Mouse (Mus musculus) megakaryocyte, embryonic 14.5 days (primary cell): ENCODE measurements around the gene Ccl26. TPM values are rescaled to one million over a fixed set of nuclear protein-coding genes. Genes with fewer than 3 reads are reported as not detected.

Experiments used
- H3K27me3 ChIP-seq: replicated peaks from 2 replicates; pipeline ENCODE3; 2012; ENCODE audit warnings: inconsistent platforms
- H3K36me3 ChIP-seq: replicated peaks from 2 replicates; pipeline ENCODE3; 2012; ENCODE audit warnings: low read length, inconsistent platforms, mixed read lengths
- H3K4me1 ChIP-seq: 2 replicates; pipeline ENCODE4 v1.6.1; 2012; ENCODE audit warnings: inconsistent platforms
- H3K4me3 ChIP-seq: replicated peaks from 2 replicates; pipeline ENCODE3; 2012; ENCODE audit warnings: moderate library complexity, mild to moderate bottlenecking, inconsistent platforms
- H3K9me3 ChIP-seq: 2 replicates; pipeline ENCODE4 v1.6.1; 2012; ENCODE audit warnings: inconsistent platforms
- FLI1 ChIP-seq: IDR thresholded peaks from 2 replicates; pipeline ENCODE4 v1.6.1; 2012; ENCODE audit warnings: low read length, inconsistent platforms, mixed read lengths
- GATA1 ChIP-seq: IDR thresholded peaks from 3 replicates; pipeline ENCODE4 v1.6.1; 2012; ENCODE audit warnings: mixed read lengths, low read length, inconsistent platforms, borderline replicate concordance
- polyA plus RNA-seq: library from polyadenylated mRNA; stranded (reverse); fragments of >175 nt; gene quantifications from 2 replicates; pipeline ENCODE4 v1.2.3, GENCODE M21; 2012; ENCODE audit warnings: low replicate concordance; ENCODE audit not compliant: insufficient read depth

The Ccl26 gene
- polyA plus RNA-seq, 1 experiment: not detected

DNA sequence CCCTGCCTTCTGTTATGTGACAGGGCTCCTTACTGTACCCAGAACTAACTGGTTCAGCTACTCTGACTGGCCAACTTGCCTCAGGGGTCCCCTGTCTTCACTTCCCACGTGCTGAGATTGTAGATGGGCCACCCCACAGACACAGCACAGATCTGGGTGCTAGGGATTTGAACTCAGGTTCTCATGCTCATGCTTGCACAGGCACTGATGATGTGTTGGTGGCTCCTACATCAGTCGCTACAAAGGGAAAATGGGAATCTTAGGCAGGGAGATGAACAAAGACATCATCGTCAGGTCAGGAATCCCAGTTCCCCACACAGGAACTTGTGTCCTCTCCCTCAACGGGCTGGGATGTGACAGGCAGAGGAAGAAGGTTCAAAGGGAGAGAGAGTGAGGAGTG, 12.7 kb upstream of the Ccl26 start:
- Histone ChIP-seq H3K4me1 (no peaks in the 10 kb centered on the region; the same call in 1 of the 2 replicates), H3K27me3 (peaks cover 28% of the 10 kb centered on the region), H3K4me3 (no peak overlapping the region), H3K36me3 (no peaks in the 10 kb centered on the region), H3K9me3 (peaks cover 21% of the 10 kb centered on the region)
- TF ChIP-seq FLI1 (no peak), GATA1 (no peak)

DNA sequence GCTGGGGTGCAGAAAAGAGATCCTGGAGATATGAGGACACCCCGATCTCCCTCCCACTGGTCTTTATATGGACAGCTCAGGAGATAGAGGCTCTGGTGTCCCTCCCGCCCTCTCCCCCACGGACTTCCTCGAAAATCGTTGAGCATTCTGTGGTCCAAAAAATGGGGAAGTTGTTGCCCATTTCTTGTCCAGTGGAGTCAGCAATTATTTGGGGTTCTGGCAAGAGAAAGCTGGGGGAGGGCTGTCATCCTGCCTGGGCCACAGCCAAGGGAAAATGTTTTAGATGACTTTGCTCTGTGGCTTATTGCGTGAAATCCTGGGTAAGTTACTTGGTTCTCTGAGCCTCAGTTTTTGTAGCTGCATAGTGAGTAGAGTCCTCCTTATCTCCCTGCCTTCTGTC, 9.6 kb upstream of the Ccl26 start, which contains the start of gene Ccl24:
Gene Ccl24, minus strand, starts transcription at position 44 of the 400 bp plus-strand sequence.
- Histone ChIP-seq H3K36me3 (no peaks in the 10 kb centered on the region), H3K9me3 (peaks cover 3% of the 10 kb centered on the region; the same call in 1 of the 2 replicates), H3K4me3 (no peak within 1 kb of the TSS), H3K27me3 (peaks cover 41% of the 10 kb centered on the region), H3K4me1 (peaks cover 1% of the 10 kb centered on the region; the same call in 1 of the 2 replicates)
- TF ChIP-seq FLI1: no peak

DNA sequence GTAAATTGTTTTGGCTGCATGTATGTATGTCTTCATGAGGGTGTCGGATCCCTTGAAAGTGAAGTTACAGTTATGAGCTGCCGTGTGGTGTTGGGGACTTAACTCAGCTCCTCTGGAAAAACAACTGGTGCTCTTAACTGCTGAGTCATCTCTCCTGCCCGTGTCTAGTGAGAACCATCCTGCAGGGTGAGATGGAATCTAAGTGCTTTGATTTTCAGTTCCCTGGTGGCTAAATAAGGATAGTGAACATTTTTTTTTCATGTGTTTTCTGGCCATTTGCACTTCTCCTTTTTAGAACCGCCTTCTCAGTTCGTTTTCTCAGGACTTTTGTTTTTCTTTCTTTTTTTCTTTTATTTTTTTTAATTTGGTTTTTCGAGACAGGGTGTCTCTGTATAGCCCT, 5.3 kb upstream of the Ccl26 start:
- Histone ChIP-seq H3K4me1 (peaks cover 5% of the 10 kb centered on the region; the same call in 1 of the 2 replicates), H3K27me3 (peaks cover 38% of the 10 kb centered on the region), H3K36me3 (no peaks in the 10 kb centered on the region), H3K9me3 (0 out of 2 replicates have a peak, but pooled peaks cover 3% of the 10 kb centered on the region), H3K4me3 (no peak overlapping the region)
- TF ChIP-seq FLI1: no peak
- TF ChIP-seq GATA1: no peak

DNA sequence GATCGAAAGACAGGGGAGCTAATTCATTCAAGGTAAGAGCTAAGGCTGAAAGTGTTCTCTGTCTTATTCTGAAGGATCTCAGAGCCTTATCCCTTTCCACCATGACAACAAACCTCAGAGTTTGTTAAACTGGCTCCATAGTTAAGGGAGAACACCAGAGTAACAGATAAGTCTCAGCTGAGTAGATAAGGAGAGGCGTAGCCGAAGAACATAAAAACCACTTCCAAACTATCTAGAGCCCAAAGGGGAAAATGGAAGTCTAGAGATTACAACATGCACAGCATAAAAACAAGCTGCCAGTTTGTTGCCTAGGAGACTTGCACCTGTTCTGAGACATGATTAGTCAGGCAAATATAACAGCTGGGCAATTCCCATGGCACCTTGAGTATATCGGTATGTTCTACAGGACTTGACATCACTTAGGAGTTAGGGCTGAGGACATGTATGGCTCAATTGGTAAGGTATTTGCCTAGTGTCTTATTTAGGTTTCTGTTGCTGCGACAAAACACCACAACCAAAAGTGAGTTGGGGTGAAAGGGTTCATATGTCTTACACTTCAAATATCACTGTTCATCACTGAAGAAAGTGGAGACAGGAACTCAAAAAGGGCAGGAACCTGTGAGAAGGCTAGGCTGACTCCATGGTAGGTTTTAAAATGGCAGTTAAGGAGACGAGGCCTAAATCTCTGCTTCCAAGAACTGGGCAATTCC, 4.3 kb upstream of the Ccl26 start:
- Histone ChIP-seq H3K9me3 (0 out of 2 replicates have a peak, but pooled peaks cover 2% of the 10 kb centered on the region), H3K4me1 (peaks cover 5% of the 10 kb centered on the region; the same call in 1 of the 2 replicates), H3K36me3 (no peaks in the 10 kb centered on the region), H3K4me3 (no peak overlapping the region), H3K27me3 (peaks cover 41% of the 10 kb centered on the region)
- TF ChIP-seq GATA1 (no peak), FLI1 (no peak)

DNA sequence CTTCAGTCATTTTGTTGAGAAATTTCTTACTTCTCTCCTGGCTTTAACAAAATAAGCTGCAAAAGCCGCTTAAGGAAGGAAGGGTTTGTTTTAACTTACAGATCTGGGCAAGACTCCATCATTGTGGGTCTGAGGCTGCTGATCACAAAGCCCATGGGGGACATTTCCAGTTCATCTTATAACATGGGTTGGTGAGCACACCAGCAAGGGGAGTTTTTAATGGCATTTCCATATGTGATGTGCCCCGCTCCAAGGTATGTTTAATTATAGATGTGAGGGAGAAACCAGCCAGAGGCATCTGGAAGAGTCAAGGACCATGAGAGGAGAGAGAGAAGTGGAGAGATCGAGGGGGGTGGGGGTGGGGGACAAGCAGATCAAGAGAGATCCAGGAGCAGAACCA, 5.7 kb downstream of the Ccl26 start:
- Histone ChIP-seq H3K36me3 (no peaks in the 10 kb centered on the region), H3K9me3 (no peaks in the 10 kb centered on the region), H3K4me1 (peaks cover 3% of the 10 kb centered on the region; the same call in 1 of the 2 replicates), H3K4me3 (no peak overlapping the region), H3K27me3 (peaks cover 20% of the 10 kb centered on the region)
- TF ChIP-seq GATA1 (no peak), FLI1 (no peak)

DNA sequence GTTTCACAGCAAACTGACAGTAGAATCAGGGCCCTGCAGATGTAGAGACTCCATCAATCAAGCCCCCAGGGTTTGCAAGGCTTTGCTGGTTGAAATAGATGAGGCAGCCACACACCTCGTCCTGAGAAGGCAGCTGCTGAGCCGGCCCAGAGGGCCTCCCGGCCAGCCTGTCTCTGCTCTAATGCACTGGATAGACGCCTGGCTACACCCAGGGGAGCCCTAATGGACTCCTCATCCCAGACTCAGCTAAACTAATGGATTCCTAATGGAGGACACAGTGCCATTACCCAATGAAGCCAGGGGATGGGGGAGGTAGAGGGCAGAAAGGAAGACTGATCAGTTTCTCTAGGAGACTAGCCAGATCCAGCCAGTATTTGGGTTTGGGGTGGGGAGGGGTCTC, 6.3 kb downstream of the Ccl26 start:
- TF ChIP-seq GATA1: no peak
- TF ChIP-seq FLI1: no peak

DNA sequence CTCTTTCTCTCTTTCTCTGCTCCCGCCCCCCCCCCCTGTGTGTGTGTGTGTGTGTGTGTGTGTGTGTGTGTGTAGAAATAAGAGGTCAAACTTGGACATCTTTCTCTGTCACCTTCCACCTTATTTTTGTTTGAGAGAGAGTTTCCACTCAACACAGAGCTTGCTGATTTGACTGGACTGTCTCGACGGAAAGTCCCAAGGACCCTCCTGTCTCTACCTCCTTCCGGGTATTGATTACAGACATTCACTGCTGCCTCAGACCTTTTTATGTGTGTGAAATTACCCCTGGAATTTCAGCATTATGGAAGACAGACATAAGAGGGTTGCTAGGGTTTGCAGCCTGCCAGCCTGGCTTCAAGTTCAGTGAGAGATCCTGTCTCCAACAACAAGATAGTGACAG, 7.1 kb downstream of the Ccl26 start:
- no peaks in the 10 kb centered on the region for H3K36me3 ChIP-seq
- TF ChIP-seq GATA1: no peak
- no peak for TF ChIP-seq FLI1
- peaks cover 22% of the 10 kb centered on the region for H3K27me3 ChIP-seq
- no peak overlapping the region for H3K4me3 ChIP-seq
- no peaks in the 10 kb centered on the region for H3K9me3 ChIP-seq
- H3K4me1 ChIP-seq: peaks cover 7% of the 10 kb centered on the region

More for the DNA sequence above, 6.3 kb downstream of the Ccl26 start:
- peaks cover 3% of the 10 kb centered on the region; the same call in 1 of the 2 replicates for H3K4me1 ChIP-seq
- no peaks in the 10 kb centered on the region for H3K36me3 ChIP-seq
- no peak overlapping the region for H3K4me3 ChIP-seq
- peaks cover 22% of the 10 kb centered on the region for H3K27me3 ChIP-seq
- no peaks in the 10 kb centered on the region for H3K9me3 ChIP-seq

DNA sequence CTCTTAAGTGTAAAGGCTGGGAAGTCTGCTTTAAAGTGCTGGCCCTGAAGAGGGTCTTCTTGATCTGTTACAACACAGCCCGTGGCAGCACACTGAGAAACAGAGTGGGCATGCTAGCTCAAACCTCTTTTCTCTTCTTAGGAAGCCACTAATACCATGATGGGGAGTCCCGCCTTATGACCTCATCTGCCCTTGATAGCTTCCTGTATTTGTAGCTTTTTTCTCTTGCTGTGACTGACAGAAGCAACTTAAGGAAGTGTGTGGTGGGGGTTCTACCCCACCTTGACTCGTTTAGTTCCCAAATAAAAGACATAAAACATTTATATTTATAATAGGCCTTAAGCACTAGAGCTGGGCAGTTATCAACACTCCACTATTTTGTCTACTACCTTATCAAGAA, 11.8 kb downstream of the Ccl26 start:
- Histone ChIP-seq H3K4me3 (no peak overlapping the region), H3K4me1 (peaks cover 12% of the 10 kb centered on the region), H3K36me3 (no peaks in the 10 kb centered on the region), H3K9me3 (no peaks in the 10 kb centered on the region), H3K27me3 (peaks cover 20% of the 10 kb centered on the region)
- TF ChIP-seq FLI1 (no peak), GATA1 (no peak)

DNA sequence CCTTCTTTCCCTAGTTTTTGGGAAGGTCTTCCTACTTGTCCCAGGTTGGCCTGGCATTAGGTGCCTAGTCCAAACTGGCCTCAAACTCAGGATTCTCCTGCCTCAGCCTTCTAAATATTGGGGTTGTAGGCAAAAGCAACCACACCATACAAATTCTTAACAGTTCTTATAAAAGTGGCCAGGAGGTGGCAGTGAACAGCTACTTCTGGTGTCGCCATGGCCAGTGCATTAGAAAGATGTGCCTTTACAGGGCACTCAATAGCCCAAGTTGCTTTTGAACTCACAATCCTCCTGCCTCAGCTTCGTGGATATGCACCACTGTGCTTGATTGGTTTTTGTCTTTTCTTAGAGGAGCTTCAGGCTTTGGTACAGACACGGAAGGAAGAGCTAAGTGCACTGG, 12.5 kb downstream of the Ccl26 start:
- H3K4me3 ChIP-seq: no peak overlapping the region
- TF ChIP-seq FLI1 (no peak), GATA1 (no peak)
- no peaks in the 10 kb centered on the region for H3K36me3 ChIP-seq
- peaks cover 21% of the 10 kb centered on the region for H3K27me3 ChIP-seq
- no peaks in the 10 kb centered on the region for H3K9me3 ChIP-seq
- peaks cover 14% of the 10 kb centered on the region for H3K4me1 ChIP-seq

DNA sequence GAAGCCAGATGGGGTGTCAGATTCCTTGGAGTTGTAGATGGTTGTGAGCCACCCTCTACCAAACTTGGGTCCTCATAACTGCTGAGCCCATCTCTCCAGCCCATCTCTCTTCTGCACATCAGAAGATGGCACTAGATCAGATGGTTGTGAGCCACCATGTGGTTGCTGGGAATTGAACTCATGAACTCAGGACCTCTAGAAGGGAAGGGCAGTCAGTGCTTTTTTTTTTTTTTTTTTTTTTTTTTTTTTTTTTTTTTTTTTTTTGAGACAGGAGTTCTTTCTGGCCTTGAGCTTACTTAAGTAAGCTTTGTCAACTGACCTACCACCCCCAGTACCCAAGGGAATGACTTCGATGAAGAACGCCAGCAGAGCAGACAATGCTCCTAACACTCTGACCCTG, 15.4 kb downstream of the Ccl26 start:
- no peaks in the 10 kb centered on the region for H3K9me3 ChIP-seq
- H3K27me3 ChIP-seq: peaks cover 27% of the 10 kb centered on the region
- no peak overlapping the region for H3K4me3 ChIP-seq
- TF ChIP-seq GATA1 (no peak), FLI1 (no peak)
- peaks cover 30% of the 10 kb centered on the region for H3K4me1 ChIP-seq
- H3K36me3 ChIP-seq: no peaks in the 10 kb centered on the region
